Mouse (Mus musculus): ENCODE data around the gene Scaf4. TPM values are rescaled to one million over a fixed set of nuclear protein-coding genes. Genes with fewer than 3 reads are reported as not detected.
"Not testable (repeated sequence)": the region's sequence is repeated elsewhere in the genome, so short reads cannot be mapped to it uniquely, and the experiment has no call there.

The Scaf4 gene
- polyA plus RNA-seq, 1 experiment, result 51.8 TPM

- H3K4me3 ChIP-seq (replicated peaks; ENCODE audit: extremely low read depth, low read depth, low read length), result no peak overlapping the region
- DNase-seq, result no peak
- no peak for TF ChIP-seq CTCF (IDR thresholded peaks at IDR 0.05; ENCODE audit: insufficient read depth, low read length)
- TF ChIP-seq POLR2A (IDR thresholded peaks at IDR 0.05; ENCODE audit: borderline replicate concordance, extremely low read depth, low read depth, low read length), result no peak
- peaks cover 29% of the 10 kb centered on the region for H3K4me1 ChIP-seq (ENCODE audit: control insufficient read depth, insufficient read depth, low read length)
- 23% methylated on average over 6 of the region's 6 CpGs for WGBS
Observed at GRCm38 (mm10) chr16:90279058-90279457, 5.2 kb downstream of the Scaf4 start.

GRCm38 (mm10) chr16:90275521-90275920, 8.8 kb downstream of the Scaf4 start:
- 43% methylated on average over 6 of the region's 6 CpGs for WGBS

DNA sequence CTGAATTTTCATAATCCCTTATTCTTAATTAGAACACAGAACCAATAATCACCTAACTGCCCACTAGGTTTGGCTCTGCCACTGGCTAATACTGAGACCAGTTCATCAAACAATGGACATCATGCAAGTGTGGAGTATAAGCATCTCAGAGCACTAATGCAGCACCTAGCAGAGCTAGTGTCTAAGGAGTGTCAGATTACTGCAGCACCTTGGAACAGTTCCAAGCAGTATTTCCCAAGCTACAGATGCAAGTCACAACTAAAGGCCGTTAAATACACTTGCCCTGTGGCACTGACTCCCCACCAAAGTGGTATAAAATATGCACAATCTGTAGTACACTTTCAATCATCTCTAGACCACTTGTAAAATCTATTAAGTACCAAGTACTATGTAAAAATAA, 17.7 kb downstream of the Scaf4 start:
- TF ChIP-seq CTCF (IDR thresholded peaks at IDR 0.05; ENCODE audit: insufficient read depth, low read length) (no peak), POLR2A (IDR thresholded peaks at IDR 0.05; ENCODE audit: borderline replicate concordance, extremely low read depth, low read depth, low read length) (no peak)
- WGBS, result 5% methylated on average over 1 of the region's 1 CpGs
- DNase-seq, result no peak
- H3K4me1 ChIP-seq (ENCODE audit: control insufficient read depth, insufficient read depth, low read length), result peaks cover 2% of the 10 kb centered on the region; the same call in 1 of the 2 replicates
- H3K4me3 ChIP-seq (replicated peaks; ENCODE audit: extremely low read depth, low read depth, low read length), result no peak overlapping the region

More at GRCm38 (mm10) chr16:90275521-90275920, 8.8 kb downstream of the Scaf4 start:
- no peak for TF ChIP-seq CTCF (IDR thresholded peaks at IDR 0.05; ENCODE audit: insufficient read depth, low read length)
- Histone ChIP-seq H3K4me3 (replicated peaks; ENCODE audit: extremely low read depth, low read depth, low read length) (no peak overlapping the region), H3K4me1 (ENCODE audit: control insufficient read depth, insufficient read depth, low read length) (peaks cover 12% of the 10 kb centered on the region)
- no peak for DNase-seq

- TF ChIP-seq POLR2A (IDR thresholded peaks at IDR 0.05; ENCODE audit: borderline replicate concordance, extremely low read depth, low read depth, low read length) (no peak), CTCF (IDR thresholded peaks at IDR 0.05; ENCODE audit: insufficient read depth, low read length) (no peak)
- no peak for DNase-seq
- WGBS, result 68% methylated on average over 1 of the region's 1 CpGs
- H3K4me1 ChIP-seq (ENCODE audit: control insufficient read depth, insufficient read depth, low read length), result peaks cover 5% of the 10 kb centered on the region; the same call in 1 of the 2 replicates
- H3K4me3 ChIP-seq (replicated peaks; ENCODE audit: extremely low read depth, low read depth, low read length), result no peak overlapping the region
Observed at GRCm38 (mm10) chr16:90265106-90265505, 19.2 kb downstream of the Scaf4 start.

DNA sequence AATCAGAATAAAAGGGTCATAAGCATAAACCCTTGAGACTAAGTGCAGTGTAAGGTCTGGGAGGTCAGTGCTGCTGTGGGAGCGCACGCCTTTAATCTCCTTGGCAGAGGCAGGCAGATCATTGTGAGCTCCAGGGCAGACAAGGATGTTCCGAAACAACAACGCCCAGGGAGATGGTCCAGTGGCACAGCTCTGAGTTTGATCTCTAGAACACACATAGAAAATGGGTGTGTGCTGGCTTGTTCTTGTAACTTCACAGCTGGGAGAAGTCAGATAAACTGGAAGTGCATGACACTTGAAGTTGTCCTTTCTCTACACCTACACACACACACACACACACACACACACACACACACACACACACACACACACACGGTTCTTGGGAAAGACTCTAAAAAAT, 20.3 kb downstream of the Scaf4 start:
- no peak for DNase-seq
- Histone ChIP-seq H3K4me3 (replicated peaks; ENCODE audit: extremely low read depth, low read depth, low read length) (no peak overlapping the region), H3K4me1 (ENCODE audit: control insufficient read depth, insufficient read depth, low read length) (peaks cover 5% of the 10 kb centered on the region; the same call in 1 of the 2 replicates)
- WGBS, result 59% methylated on average over 5 of the region's 5 CpGs
- no peak for TF ChIP-seq CTCF (IDR thresholded peaks at IDR 0.05; ENCODE audit: insufficient read depth, low read length)

GRCm38 (mm10) chr16:90261791-90262190, 22.5 kb downstream of the Scaf4 start:
- no peak for DNase-seq
- H3K4me1 ChIP-seq (ENCODE audit: control insufficient read depth, insufficient read depth, low read length), result peaks cover 5% of the 10 kb centered on the region; the same call in 1 of the 2 replicates
- no peak overlapping the region for H3K4me3 ChIP-seq (replicated peaks; ENCODE audit: extremely low read depth, low read depth, low read length)
- TF ChIP-seq CTCF (IDR thresholded peaks at IDR 0.05; ENCODE audit: insufficient read depth, low read length) (no peak), POLR2A (IDR thresholded peaks at IDR 0.05; ENCODE audit: borderline replicate concordance, extremely low read depth, low read depth, low read length) (no peak)
- 93% methylated on average over 2 of the region's 2 CpGs for WGBS

DNA sequence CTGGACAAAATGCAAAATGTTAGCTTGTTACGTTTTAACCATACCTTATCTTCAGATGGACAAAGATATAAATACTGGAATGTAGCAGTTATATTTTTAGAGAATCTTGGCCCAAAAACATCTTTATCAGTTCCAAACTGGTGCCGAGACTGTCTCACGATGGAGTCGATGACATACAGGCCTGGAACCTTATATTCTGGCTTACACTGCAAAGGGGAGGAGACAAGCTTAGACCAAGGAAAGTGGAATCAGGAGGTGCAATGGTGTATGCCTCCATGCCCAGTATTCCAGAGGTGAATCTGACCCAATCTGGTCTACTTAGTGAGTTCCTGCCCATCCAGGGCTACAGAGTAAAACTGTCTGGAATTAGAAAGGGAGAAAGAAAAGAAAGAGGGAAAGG, 24.2 kb downstream of the Scaf4 start:
- no peak for DNase-seq
- WGBS, result 43% methylated on average over 4 of the region's 4 CpGs
- no peak for TF ChIP-seq POLR2A (IDR thresholded peaks at IDR 0.05; ENCODE audit: borderline replicate concordance, extremely low read depth, low read depth, low read length)
- TF ChIP-seq CTCF (IDR thresholded peaks at IDR 0.05; ENCODE audit: insufficient read depth, low read length), result no peak
- Histone ChIP-seq H3K4me1 (ENCODE audit: control insufficient read depth, insufficient read depth, low read length) (peaks cover 2% of the 10 kb centered on the region; the same call in 1 of the 2 replicates), H3K4me3 (replicated peaks; ENCODE audit: extremely low read depth, low read depth, low read length) (no peak overlapping the region)

DNA sequence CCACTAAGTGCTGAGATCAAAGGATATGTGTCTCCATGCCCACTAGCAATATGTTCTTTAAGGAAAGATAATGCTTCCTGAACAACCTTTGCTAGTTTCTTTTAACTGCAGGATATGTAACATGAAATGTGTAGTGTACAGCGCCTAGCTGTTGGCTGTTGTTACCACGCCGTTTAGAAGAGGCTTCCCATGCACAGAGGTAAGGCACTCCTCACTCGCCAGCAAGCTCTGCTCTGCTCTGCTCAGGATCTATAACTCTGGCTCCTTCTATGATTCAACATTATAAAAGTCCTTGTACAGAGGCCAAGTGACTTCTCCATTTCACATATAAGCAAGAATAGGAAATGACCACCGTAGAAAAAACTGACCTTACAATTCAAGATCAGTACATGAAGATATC, 24.7 kb downstream of the Scaf4 start:
- Histone ChIP-seq H3K4me1 (ENCODE audit: control insufficient read depth, insufficient read depth, low read length) (peaks cover 2% of the 10 kb centered on the region; the same call in 1 of the 2 replicates), H3K4me3 (replicated peaks; ENCODE audit: extremely low read depth, low read depth, low read length) (no peak overlapping the region)
- 66% methylated on average over 5 of the region's 5 CpGs for WGBS
- no peak for DNase-seq
- TF ChIP-seq POLR2A (IDR thresholded peaks at IDR 0.05; ENCODE audit: borderline replicate concordance, extremely low read depth, low read depth, low read length) (no peak), CTCF (IDR thresholded peaks at IDR 0.05; ENCODE audit: insufficient read depth, low read length) (no peak)

- TF ChIP-seq POLR2A (IDR thresholded peaks at IDR 0.05; ENCODE audit: borderline replicate concordance, extremely low read depth, low read depth, low read length), result no peak
- no peak for TF ChIP-seq CTCF (IDR thresholded peaks at IDR 0.05; ENCODE audit: insufficient read depth, low read length)
- 61% methylated on average over 7 of the region's 7 CpGs for whole genome bisulfite sequencing
- H3K4me1 ChIP-seq (ENCODE audit: control insufficient read depth, insufficient read depth, low read length), result peaks cover 2% of the 10 kb centered on the region; the same call in 1 of the 2 replicates
- H3K4me3 ChIP-seq (replicated peaks; ENCODE audit: extremely low read depth, low read depth, low read length), result no peak overlapping the region
- DNase-seq, result no peak
Observed at GRCm38 (mm10) chr16:90258950-90259349, 25.4 kb downstream of the Scaf4 start.

GRCm38 (mm10) chr16:90252521-90252920, 31.8 kb downstream of the Scaf4 start:
- Histone ChIP-seq H3K4me1 (ENCODE audit: control insufficient read depth, insufficient read depth, low read length) (no peaks in the 10 kb centered on the region), H3K4me3 (replicated peaks; ENCODE audit: extremely low read depth, low read depth, low read length) (no peak overlapping the region)
- TF ChIP-seq CTCF (IDR thresholded peaks at IDR 0.05; ENCODE audit: insufficient read depth, low read length) (no peak), POLR2A (IDR thresholded peaks at IDR 0.05; ENCODE audit: borderline replicate concordance, extremely low read depth, low read depth, low read length) (no peak)
- DNase-seq, result no peak
- 84% methylated on average over 2 of the region's 2 CpGs for WGBS

DNA sequence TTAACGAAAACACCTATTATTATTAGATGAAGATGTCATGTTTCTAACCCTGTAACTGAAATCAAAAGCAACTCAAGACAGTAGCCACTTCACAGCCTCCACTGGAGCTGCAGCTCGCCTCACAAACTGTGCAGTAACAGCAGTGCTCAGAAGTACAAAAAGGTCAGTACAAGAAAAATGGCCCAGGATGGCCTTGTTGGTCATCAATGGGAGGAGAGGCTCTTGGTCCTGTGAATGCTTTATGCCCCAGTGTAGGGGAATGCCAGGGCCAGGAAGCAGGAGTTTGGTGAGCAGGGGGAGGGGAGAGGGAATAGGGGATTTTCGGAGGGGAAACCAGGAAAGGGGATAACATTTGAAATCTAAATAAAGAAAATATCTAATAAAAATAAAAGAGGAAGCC, 33.0 kb downstream of the Scaf4 start:
- not testable (repeated sequence) for DNase-seq; H3K4me3 ChIP-seq (replicated peaks; ENCODE audit: extremely low read depth, low read depth, low read length); H3K4me1 ChIP-seq (ENCODE audit: control insufficient read depth, insufficient read depth, low read length)
- 85% methylated on average over 3 of the region's 3 CpGs for WGBS
